Mouse (Mus musculus) spleen, postnatal 4 days (tissue): ENCODE data around the gene Dkkl1.

Experiments
- DNase-seq, 2 experiments: peaks; one replicate each; pipeline ENCODE4 v3.0.0; 2022; ENCODE audit warnings: low spot score in 2 of 2

The Dkkl1 gene

GRCm38 (mm10) chr7:45168656-45169055 is 43.3 kb downstream of the Dkkl1 start:
- no peak for DNase-seq

GRCm38 (mm10) chr7:45167761-45168445 is 44.0 kb downstream of the Dkkl1 start:
- no peak for DNase-seq

- no peak for DNase-seq
Observed at GRCm38 (mm10) chr7:45166950-45167401, 45.0 kb downstream of the Dkkl1 start.

- DNase-seq: no peak
Observed at GRCm38 (mm10) chr7:45165701-45166100, 46.2 kb downstream of the Dkkl1 start.

- no peak for DNase-seq
Observed at GRCm38 (mm10) chr7:45164833-45165232, 47.1 kb downstream of the Dkkl1 start.

GRCm38 (mm10) chr7:45163735-45164490 is 48.0 kb downstream of the Dkkl1 start, which contains the start of gene Slc17a7:
TSS of gene Slc17a7 (plus strand) at chr7:45163949.
- DNase-seq: no peak

GRCm38 (mm10) chr7:45162996-45163615 is 48.8 kb downstream of the Dkkl1 start:
- DNase-seq: no peak

- DNase-seq: no peak
Observed at GRCm38 (mm10) chr7:45162551-45162950, 49.4 kb downstream of the Dkkl1 start.

- DNase-seq: peak; percentile 84 to 95
Observed at GRCm38 (mm10) chr7:45161612-45162473, 50.1 kb downstream of the Dkkl1 start.

- no peak for DNase-seq
Observed at GRCm38 (mm10) chr7:45160866-45161265, 51.1 kb downstream of the Dkkl1 start.

- no peak for DNase-seq
Observed at GRCm38 (mm10) chr7:45160316-45160800, 51.6 kb downstream of the Dkkl1 start.

GRCm38 (mm10) chr7:45158991-45159390 is 53.0 kb downstream of the Dkkl1 start:
- DNase-seq: no peak
